Mouse (Mus musculus) liver, embryonic 13.5 days (tissue): ENCODE data around the gene Stra6. TPM values are rescaled to one million over a fixed set of nuclear protein-coding genes. Genes with fewer than 3 reads are reported as not detected.
A peak's percentile ranks its signal among the peaks of the same experiment; 100 is the strongest.

Experiments
- ATAC-seq: fragments of 200-750 bp; cut with Nextera tagmentation; 2 replicates; pipeline ENCODE4 v1.8.0; 2017; ENCODE audit warnings: low read depth, mild to moderate bottlenecking, moderate number of reproducible peaks, moderate library complexity
- DNase-seq: peaks from one replicate; pipeline ENCODE4 v3.0.0; 2022
- H3K27ac ChIP-seq: fragments of 300-500 bp; sonication (generic); 2 replicates; pipeline ENCODE4 v1.5.1; 2015; ENCODE audit warnings: moderate library complexity, mild to moderate bottlenecking, inconsistent platforms
- H3K27me3 ChIP-seq: fragments of 300-500 bp; sonication (generic); 2 replicates; pipeline ENCODE4 v1.6.1; 2015; ENCODE audit warnings: mild to moderate bottlenecking, inconsistent platforms
- H3K36me3 ChIP-seq: fragments of 300-500 bp; sonication (generic); 2 replicates; pipeline ENCODE4 v1.6.1; 2015; ENCODE audit warnings: mild to moderate bottlenecking, inconsistent platforms
- H3K4me1 ChIP-seq: fragments of 300-500 bp; sonication (generic); replicated peaks from 2 replicates; pipeline ENCODE4 v1.6.1; 2015; ENCODE audit warnings: inconsistent platforms
- H3K4me2 ChIP-seq: fragments of 300-500 bp; sonication (generic); 2 replicates; pipeline ENCODE4 v1.6.1; 2015; ENCODE audit warnings: inconsistent platforms, mild to moderate bottlenecking, moderate library complexity
- H3K4me3 ChIP-seq: fragments of 300-500 bp; sonication (generic); replicated peaks from 2 replicates; pipeline ENCODE4 v1.5.1; 2015; ENCODE audit warnings: mild to moderate bottlenecking, inconsistent platforms
- H3K9ac ChIP-seq: fragments of 300-500 bp; sonication (generic); 2 replicates; pipeline ENCODE4 v1.6.1; 2015; ENCODE audit warnings: mild to moderate bottlenecking, inconsistent platforms
- H3K9me3 ChIP-seq: fragments of 300-500 bp; sonication (generic); replicated peaks from 2 replicates; pipeline ENCODE4 v1.6.1; 2016; ENCODE audit warnings: inconsistent platforms
- WGBS: fragments of 180-500 bp; shearing (Covaris S2); methylation state at CpG from one replicate; pipeline ENCODE4 v1.1.7; 2015; ENCODE audit not compliant: insufficient replicate concordance; 5-methylcytosine and 5-hydroxymethylcytosine counted together
- polyA plus RNA-seq: library from polyadenylated mRNA; unstranded; fragments of >200 nt; fragmentation: Nextera tagmentation; extraction: Ambion mirVana; gene quantifications from 2 replicates; pipeline ENCODE4 v1.2.1, GENCODE M21; 2015

Stra6 gene
- polyA plus RNA-seq, 1 experiment from 2014 or later, result 0.05 TPM

DNA sequence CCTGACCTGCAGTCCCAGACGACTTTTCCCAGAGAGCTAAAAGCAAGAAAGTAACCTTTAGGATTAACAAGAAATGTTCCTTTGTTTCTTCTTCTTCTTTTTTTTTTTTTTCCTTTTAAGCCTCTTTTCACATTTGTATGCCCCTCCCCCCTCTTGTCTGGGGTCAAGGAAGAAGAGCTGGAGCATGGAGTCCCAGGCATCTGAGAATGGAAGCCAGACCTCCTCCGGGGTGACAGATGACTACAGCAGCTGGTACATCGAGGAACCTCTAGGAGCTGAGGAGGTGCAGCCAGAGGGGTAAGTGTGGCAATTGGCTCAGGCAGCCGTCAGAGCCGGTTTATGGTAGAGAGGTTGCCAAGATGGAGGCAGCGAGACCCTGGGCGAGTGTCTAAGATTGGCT lies 71.3 kb downstream of the Stra6 start:
- Histone ChIP-seq H3K4me3 (no peak overlapping the region), H3K27me3 (peaks cover 68% of the 10 kb centered on the region), H3K27ac (no peak overlapping the region), H3K4me1 (no peaks in the 10 kb centered on the region), H3K4me2 (no peak overlapping the region), H3K36me3 (no peaks in the 10 kb centered on the region), H3K9me3 (no peaks in the 10 kb centered on the region), H3K9ac (no peak overlapping the region)
- DNase-seq, result no peak
- no peak for ATAC-seq
- WGBS, result 18% methylated on average over 7 of the region's 7 CpGs

DNA sequence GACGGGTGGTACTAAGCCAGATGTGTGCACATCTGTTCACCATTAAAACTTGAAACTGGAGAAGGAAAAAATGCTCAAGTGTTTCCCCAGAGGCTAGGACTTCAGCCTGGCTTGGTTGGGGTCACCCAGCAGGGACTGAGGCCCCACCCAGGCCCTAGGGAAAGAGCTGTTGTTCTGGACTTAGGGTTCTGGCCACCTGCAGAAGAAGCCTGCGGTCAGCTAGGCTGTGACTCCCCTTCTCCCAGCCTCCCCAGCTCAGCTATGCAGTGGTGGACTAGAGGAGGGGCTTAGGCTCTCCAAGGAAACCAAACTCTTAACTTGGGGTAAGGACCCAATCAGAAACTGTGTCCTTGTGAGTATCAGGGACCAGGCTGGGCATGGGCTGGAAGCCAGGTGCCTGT lies 72.3 kb downstream of the Stra6 start:
- H3K9ac ChIP-seq, result no peak overlapping the region
- H3K4me3 ChIP-seq, result no peak overlapping the region
- H3K27me3 ChIP-seq, result peaks cover 60% of the 10 kb centered on the region
- WGBS, result 18% methylated on average over 2 of the region's 2 CpGs
- no peaks in the 10 kb centered on the region for H3K36me3 ChIP-seq
- no peak overlapping the region for H3K27ac ChIP-seq
- no peak for ATAC-seq
- DNase-seq, result no peak
- no peak overlapping the region for H3K4me2 ChIP-seq
- H3K4me1 ChIP-seq, result no peaks in the 10 kb centered on the region
- H3K9me3 ChIP-seq, result no peaks in the 10 kb centered on the region

DNA sequence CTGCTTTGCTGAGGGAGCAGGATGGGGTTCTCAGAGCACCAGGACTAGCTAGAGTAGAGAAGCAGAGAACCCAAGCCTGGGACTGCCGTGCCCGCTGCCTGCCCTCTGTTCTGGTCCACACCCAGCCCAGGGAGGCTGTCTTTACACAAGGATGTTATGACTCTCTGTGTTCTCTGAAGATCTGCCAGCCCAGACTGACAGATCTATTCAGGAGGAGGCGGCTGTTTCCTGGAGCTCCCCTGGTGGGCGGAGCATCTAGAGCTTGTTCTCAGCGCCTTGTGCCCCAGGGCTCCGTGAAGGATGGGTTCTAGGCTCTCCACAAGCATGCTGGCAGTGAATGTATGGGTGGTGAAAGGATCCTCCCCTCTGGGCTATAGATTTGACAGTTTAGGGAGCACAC lies 76.4 kb downstream of the Stra6 start:
- H3K4me1 ChIP-seq, result no peaks in the 10 kb centered on the region
- DNase-seq (no peak), ATAC-seq (no peak)
- H3K4me3 ChIP-seq, result no peak overlapping the region
- H3K27ac ChIP-seq, result no peak overlapping the region
- H3K9ac ChIP-seq, result no peak overlapping the region
- no peaks in the 10 kb centered on the region for H3K9me3 ChIP-seq
- peaks cover 24% of the 10 kb centered on the region for H3K27me3 ChIP-seq
- WGBS, result 17% methylated on average over 6 of the region's 6 CpGs
- H3K36me3 ChIP-seq, result no peaks in the 10 kb centered on the region
- no peak overlapping the region for H3K4me2 ChIP-seq

DNA sequence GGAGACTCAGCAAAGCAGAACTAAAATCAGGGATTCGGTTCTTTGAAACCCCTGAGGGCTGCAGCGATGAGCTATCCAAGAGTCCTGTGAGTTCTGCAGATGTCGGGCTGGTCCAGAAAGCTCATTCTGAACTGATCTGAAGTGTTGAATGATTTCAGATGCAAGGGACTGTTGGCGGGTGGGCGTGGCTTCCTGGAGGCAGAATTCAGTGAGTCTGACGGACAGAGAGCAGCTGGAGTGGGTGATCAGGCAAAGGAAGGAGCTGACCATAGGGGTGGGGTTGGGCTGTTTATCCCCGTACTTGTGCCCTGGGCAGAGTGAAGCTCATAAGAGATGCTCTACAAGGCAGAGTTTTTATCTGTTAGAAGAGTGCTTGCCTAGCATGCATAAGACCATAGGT lies 79.8 kb downstream of the Stra6 start:
- Histone ChIP-seq H3K9ac (no peak overlapping the region), H3K9me3 (no peaks in the 10 kb centered on the region), H3K27ac (no peak overlapping the region), H3K4me1 (no peaks in the 10 kb centered on the region), H3K4me3 (no peak overlapping the region), H3K4me2 (no peak overlapping the region), H3K27me3 (no peaks in the 10 kb centered on the region; the same call in none of the 2 replicates), H3K36me3 (no peaks in the 10 kb centered on the region)
- no peak for DNase-seq
- no peak for ATAC-seq
- WGBS, result 30% methylated on average over 7 of the region's 7 CpGs

DNA sequence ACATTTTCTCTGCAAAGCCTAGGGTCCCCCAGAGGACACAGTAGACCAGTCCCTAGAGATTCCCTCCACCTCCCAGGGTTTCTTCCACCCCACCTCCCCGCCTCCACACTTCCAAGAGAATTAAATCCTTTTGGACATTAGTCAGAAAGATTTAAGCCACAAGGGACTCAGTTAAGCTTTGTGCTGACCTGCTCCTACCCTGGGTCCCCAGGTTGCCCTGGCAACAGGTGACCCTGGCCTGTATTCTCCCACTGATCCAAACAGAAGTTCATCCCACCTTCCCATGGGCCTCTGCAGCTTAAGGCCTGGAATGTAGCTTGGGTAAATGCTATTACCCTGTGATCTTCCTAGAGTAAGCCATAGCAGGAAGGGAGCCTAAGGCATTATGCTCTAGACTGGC lies 81.1 kb downstream of the Stra6 start:
- H3K9ac ChIP-seq, result no peak overlapping the region
- ATAC-seq (no peak), DNase-seq (no peak)
- H3K27ac ChIP-seq, result no peak overlapping the region
- no peaks in the 10 kb centered on the region for H3K9me3 ChIP-seq
- WGBS, result 47% methylated on average over 1 of the region's 1 CpGs
- H3K4me2 ChIP-seq, result no peak overlapping the region
- no peak overlapping the region for H3K4me3 ChIP-seq
- no peaks in the 10 kb centered on the region; the same call in 1 of the 2 replicates for H3K27me3 ChIP-seq
- H3K36me3 ChIP-seq, result no peaks in the 10 kb centered on the region
- no peaks in the 10 kb centered on the region for H3K4me1 ChIP-seq

DNA sequence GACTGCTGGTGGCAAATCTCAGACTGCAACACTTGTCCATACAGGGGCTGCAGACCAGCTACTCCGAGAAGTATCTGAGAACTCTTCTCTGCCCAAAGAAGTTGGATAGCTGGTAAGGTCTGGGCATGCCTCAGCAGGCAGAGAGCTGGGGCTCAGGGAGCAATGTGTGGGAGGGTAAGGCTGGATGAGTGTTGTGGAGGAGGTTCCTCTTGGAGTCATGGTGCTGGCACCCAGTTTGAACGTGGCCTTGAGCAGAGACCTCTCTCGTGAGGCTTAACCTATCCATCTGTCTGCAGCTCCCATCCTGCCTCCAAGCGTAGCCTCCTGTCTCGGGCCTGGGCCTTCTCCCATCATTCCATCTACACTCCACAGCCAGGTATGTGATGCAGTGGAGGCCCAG lies 81.8 kb downstream of the Stra6 start:
- H3K27ac ChIP-seq, result no peak overlapping the region
- no peaks in the 10 kb centered on the region for H3K9me3 ChIP-seq
- DNase-seq, result no peak
- H3K4me2 ChIP-seq, result no peak overlapping the region
- H3K36me3 ChIP-seq, result no peaks in the 10 kb centered on the region
- H3K9ac ChIP-seq, result no peak overlapping the region
- H3K4me3 ChIP-seq, result no peak overlapping the region
- WGBS, result 58% methylated on average over 5 of the region's 5 CpGs
- no peaks in the 10 kb centered on the region; the same call in 1 of the 2 replicates for H3K27me3 ChIP-seq
- H3K4me1 ChIP-seq, result no peaks in the 10 kb centered on the region
- no peak for ATAC-seq

DNA sequence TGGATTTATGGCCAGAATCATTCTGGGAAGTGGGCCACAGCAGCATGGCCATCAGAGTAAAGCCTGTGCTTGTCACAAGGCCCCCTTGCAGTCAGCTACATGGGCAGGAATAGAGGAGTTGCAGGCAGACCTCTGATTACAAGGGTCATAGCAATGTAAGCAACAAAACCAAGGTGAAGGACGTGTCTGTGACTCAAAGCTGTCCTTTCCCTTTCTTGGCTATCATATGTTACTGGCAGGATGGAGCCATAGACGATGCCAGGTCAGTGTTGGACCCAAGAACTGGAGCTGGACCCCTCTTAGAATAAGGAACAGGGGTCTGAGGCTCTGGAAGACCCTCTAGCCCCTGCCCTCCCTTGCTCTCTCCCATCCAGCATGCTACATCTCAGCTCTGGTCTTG lies 85.2 kb downstream of the Stra6 start:
- DNase-seq, result no peak
- no peaks in the 10 kb centered on the region for H3K36me3 ChIP-seq
- H3K27me3 ChIP-seq, result no peaks in the 10 kb centered on the region
- H3K9me3 ChIP-seq, result no peaks in the 10 kb centered on the region
- no peak for ATAC-seq
- H3K9ac ChIP-seq, result no peak overlapping the region
- 33% methylated on average over 2 of the region's 2 CpGs for WGBS
- no peak overlapping the region for H3K4me2 ChIP-seq
- H3K4me3 ChIP-seq, result no peak overlapping the region
- H3K4me1 ChIP-seq, result no peaks in the 10 kb centered on the region
- H3K27ac ChIP-seq, result no peak overlapping the region

DNA sequence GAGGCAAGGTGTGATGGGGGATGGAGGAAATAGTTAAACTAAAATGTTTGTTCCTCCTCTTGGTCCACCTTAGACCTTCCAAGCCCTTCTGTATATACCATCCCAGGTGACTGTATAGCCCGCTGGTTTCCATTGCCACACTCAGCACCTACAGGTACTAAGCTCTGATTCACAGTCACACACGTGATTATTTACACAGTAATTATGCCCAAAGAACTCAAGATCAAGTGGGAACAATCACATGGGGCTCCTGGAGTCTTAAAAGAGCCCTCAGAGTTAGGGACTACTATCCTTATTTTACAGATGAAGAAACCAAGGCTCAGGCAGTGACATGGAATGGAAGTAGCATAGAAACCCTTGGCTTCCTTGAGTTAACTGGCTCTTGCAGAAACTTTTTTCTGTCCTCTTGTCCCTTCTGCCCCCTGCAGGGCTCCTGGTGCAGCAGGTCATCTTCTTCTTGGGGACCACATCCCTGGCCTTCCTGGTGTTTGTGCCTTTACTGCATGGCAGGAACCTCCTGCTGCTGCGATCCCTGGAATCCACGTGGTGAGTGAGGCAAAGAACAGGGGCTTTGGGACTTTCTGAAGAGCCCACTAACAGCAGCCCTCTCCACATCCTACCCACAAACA lies 87.3 kb downstream of the Stra6 start:
- DNase-seq (no peak), ATAC-seq (no peak)
- no peaks in the 10 kb centered on the region for H3K9me3 ChIP-seq
- no peaks in the 10 kb centered on the region for H3K27me3 ChIP-seq
- no peak overlapping the region for H3K4me3 ChIP-seq
- no peak overlapping the region for H3K9ac ChIP-seq
- 44% methylated on average over 4 of the region's 4 CpGs for WGBS
- H3K36me3 ChIP-seq, result no peaks in the 10 kb centered on the region
- H3K4me1 ChIP-seq, result no peaks in the 10 kb centered on the region
- no peak overlapping the region for H3K4me2 ChIP-seq
- no peak overlapping the region for H3K27ac ChIP-seq

DNA sequence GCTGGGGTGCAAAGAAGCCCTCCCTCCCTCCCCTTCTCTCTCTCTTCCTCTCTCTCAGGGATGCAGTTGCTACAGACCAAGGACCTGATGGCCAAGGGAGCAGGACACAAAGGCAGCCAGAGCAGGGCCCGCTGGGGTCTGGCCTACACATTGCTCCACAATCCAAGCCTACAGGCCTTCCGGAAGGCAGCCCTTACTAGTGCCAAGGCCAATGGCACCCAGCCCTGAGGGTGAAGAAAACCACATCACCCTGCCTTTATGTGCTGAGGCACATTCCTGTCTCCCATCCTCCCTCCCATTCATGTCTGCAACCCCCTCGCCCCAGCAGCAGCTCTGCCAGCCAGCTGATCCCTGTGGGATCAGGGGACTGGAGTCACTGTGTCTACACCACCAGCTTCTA lies 89.5 kb downstream of the Stra6 start:
- Histone ChIP-seq H3K36me3 (no peaks in the 10 kb centered on the region), H3K4me1 (no peaks in the 10 kb centered on the region), H3K4me2 (no peak overlapping the region), H3K9me3 (no peaks in the 10 kb centered on the region), H3K27me3 (no peaks in the 10 kb centered on the region), H3K27ac (no peak overlapping the region), H3K9ac (no peak overlapping the region), H3K4me3 (no peak overlapping the region)
- DNase-seq (no peak), ATAC-seq (no peak)
- WGBS, result 70% methylated on average over 3 of the region's 3 CpGs

DNA sequence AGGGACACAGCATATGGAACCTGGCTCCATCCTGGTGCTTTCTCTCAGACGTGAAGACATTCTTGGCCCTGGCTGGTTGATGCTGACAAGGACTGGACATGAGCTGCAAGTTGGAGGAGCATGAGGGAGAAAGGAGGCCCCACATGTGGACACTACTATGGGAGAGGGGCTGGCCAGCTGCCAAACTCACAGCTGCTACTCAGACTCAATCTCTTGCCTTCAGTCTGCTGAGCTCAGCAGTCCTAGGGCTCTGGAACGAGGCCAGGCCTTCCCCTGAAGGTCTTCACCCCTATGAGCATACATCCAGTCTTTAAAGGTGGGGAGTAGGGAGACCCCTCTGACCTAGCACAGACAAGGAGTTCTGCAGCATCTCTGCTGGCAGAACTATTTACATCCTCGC lies 91.8 kb downstream of the Stra6 start:
- Histone ChIP-seq H3K9me3 (no peaks in the 10 kb centered on the region), H3K4me2 (no peak overlapping the region), H3K27ac (no peak overlapping the region), H3K36me3 (no peaks in the 10 kb centered on the region), H3K4me3 (no peak overlapping the region), H3K9ac (no peak overlapping the region), H3K4me1 (no peaks in the 10 kb centered on the region), H3K27me3 (no peaks in the 10 kb centered on the region; the same call in 1 of the 2 replicates)
- DNase-seq (no peak), ATAC-seq (no peak)
- 38% methylated on average over 3 of the region's 3 CpGs for WGBS

DNA sequence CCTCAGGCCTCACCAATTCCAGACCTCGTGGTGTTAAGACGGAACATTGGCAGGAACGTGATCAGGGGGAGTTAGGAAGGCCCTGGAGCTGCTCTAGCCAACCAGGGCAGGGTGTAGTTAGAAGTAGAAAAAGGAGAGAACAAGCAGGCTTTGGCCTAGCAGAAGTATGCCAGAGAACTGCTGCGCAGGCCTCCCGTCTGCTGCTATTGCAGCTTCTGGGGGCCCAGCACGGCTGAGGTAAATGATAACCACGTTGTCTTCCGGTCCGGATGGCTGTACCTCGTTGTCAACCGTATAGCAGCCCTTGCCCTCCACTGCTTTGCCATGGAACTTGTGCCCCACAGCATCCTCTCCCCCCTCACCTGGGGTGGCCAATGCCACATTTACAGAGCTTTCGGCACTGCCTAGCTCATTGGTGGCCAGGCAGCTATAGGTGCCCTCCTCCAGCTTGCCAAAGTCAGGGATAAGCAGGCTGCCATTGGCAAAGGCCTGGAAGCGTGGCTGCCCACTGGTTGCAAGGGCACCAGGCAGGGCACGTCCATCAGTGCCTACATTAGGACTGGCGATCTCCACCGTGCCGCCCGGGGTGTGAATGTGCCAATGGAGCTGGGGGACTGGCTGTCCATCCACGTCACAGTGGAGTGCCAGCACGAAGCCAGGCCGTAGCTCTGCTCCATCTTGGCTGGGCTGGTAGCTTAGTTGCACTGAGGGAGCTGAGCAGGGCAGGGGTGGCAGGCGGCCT lies 93.4 kb downstream of the Stra6 start:
- Histone ChIP-seq H3K27me3 (no peaks in the 10 kb centered on the region; the same call in 1 of the 2 replicates), H3K9ac (no peak overlapping the region), H3K4me2 (no peak overlapping the region), H3K9me3 (no peaks in the 10 kb centered on the region), H3K4me1 (no peaks in the 10 kb centered on the region), H3K4me3 (no peak overlapping the region), H3K36me3 (no peaks in the 10 kb centered on the region), H3K27ac (no peak overlapping the region)
- 64% methylated on average over 22 of the region's 22 CpGs for WGBS
- DNase-seq, result no peak
- ATAC-seq, result no peak

DNA sequence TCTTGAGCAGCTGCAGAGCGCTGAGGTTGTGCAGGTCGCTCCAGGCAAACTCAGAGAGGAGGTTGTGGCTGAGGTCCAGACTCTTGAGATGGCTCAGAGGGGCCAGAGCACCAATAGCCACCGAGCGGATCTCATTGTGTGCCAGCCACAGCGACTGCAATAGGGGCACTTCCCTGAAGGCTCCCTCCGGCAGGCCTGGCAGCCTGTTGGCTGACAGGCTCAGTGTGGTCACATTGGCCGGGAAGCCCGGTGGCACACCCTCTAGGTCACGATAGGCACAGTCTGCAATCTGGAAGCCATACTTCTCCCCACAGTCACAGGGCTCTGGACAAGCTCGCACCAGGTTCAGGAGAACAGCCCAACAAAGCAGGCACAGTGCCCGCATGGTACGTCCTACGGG lies 94.2 kb downstream of the Stra6 start:
- no peak for DNase-seq
- H3K27ac ChIP-seq, result peak overlapping the region; percentile 43; the same call in 1 of the 2 replicates
- ATAC-seq, result no peak
- H3K4me3 ChIP-seq, result no peak overlapping the region
- H3K9me3 ChIP-seq, result no peaks in the 10 kb centered on the region
- H3K4me2 ChIP-seq, result no peak overlapping the region
- no peaks in the 10 kb centered on the region; the same call in 1 of the 2 replicates for H3K27me3 ChIP-seq
- H3K9ac ChIP-seq, result no peak overlapping the region
- WGBS, result 71% methylated on average over 13 of the region's 13 CpGs
- H3K4me1 ChIP-seq, result no peaks in the 10 kb centered on the region
- H3K36me3 ChIP-seq, result no peaks in the 10 kb centered on the region
